Mouse (Mus musculus): ENCODE results near the gene Nudt15.

DNA sequence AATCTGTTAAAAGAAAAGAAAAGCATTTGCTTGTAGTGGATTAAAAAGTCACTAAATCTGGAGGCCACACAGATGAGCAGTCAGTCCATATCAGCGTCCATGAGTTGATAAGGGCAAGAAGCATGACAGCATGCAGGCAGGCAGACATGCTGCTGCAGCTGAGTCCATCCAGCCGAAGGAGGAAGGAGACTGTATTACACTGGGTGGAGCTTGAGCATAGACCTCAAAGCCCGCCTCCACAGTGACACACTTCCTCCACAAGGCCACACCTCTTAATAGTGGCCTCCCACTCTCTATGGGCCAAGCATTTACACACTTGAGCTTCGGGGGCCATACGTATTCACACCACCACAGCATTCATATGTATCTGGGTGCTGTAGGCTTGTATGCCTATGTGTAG lies 26.0 kb upstream of the Nudt15 start:
- TF ChIP-seq POLR2A (IDR thresholded peaks at IDR 0.05; ENCODE audit: borderline replicate concordance, low read depth, low read length), result no peak
- no peak for TF ChIP-seq CTCF (IDR thresholded peaks at IDR 0.05; ENCODE audit: low read depth, low read length)
